Mouse (Mus musculus) hindlimb bud, embryonic 11.5 days (tissue): Measurements from ENCODE around the gene Srek1.

Experiments
- DNase-seq: peaks from one replicate; pipeline ENCODE4 v3.0.0-alpha.2; 2012; ENCODE audit warnings: low read depth, low spot score; ENCODE audit errors: extremely low spot score

The Srek1 gene

GRCm38 (mm10) chr13:103774119-103774757 is at the start of gene Srek1:
Gene Srek1, minus strand, starts transcription at chr13:103774608.
- peak; percentile 82 for DNase-seq

- no peak for DNase-seq
Observed at GRCm38 (mm10) chr13:103822270-103822669, 47.9 kb upstream of the Srek1 start.

GRCm38 (mm10) chr13:103819377-103819776 is 45.0 kb upstream of the Srek1 start:
- no peak for DNase-seq

- DNase-seq = no peak
Observed at GRCm38 (mm10) chr13:103817935-103818334, 43.5 kb upstream of the Srek1 start.

- no peak for DNase-seq
Observed at GRCm38 (mm10) chr13:103807464-103807863, 33.1 kb upstream of the Srek1 start.

GRCm38 (mm10) chr13:103806210-103806851 is 31.9 kb upstream of the Srek1 start:
- DNase-seq = no peak

GRCm38 (mm10) chr13:103803721-103804120 is 29.3 kb upstream of the Srek1 start:
- no peak for DNase-seq

- no peak for DNase-seq
Observed at GRCm38 (mm10) chr13:103801021-103801420, 26.6 kb upstream of the Srek1 start.

GRCm38 (mm10) chr13:103794688-103795543 is 20.5 kb upstream of the Srek1 start:
- no peak for DNase-seq

GRCm38 (mm10) chr13:103779922-103780585 is 5.6 kb upstream of the Srek1 start:
- DNase-seq = peak; percentile 52

GRCm38 (mm10) chr13:103777126-103777525 is 2.7 kb upstream of the Srek1 start:
- no peak for DNase-seq

GRCm38 (mm10) chr13:103773407-103774118 is 845 bp downstream of the Srek1 start:
- no peak for DNase-seq

- DNase-seq = no peak
Observed at GRCm38 (mm10) chr13:103772917-103773316, 1.5 kb downstream of the Srek1 start.

GRCm38 (mm10) chr13:103770821-103771220 is 3.6 kb downstream of the Srek1 start:
- no peak for DNase-seq

- DNase-seq = no peak
Observed at GRCm38 (mm10) chr13:103767935-103768334, 6.5 kb downstream of the Srek1 start.

- no peak for DNase-seq
Observed at GRCm38 (mm10) chr13:103763640-103764039, 10.8 kb downstream of the Srek1 start.

GRCm38 (mm10) chr13:103761971-103762370 is 12.4 kb downstream of the Srek1 start:
- no peak for DNase-seq

- DNase-seq = no peak
Observed at GRCm38 (mm10) chr13:103751421-103751820, 23.0 kb downstream of the Srek1 start.

- no peak for DNase-seq
Observed at GRCm38 (mm10) chr13:103745688-103746087, 28.7 kb downstream of the Srek1 start.

GRCm38 (mm10) chr13:103745160-103745559 is 29.2 kb downstream of the Srek1 start:
- DNase-seq = no peak
